Mouse (Mus musculus): Measurements from ENCODE around the gene Uggt2. TPM values are rescaled to one million over a fixed set of nuclear protein-coding genes. Genes with fewer than 3 reads are reported as not detected.

Gene Uggt2
- polyA plus RNA-seq, 1 experiment from 2014 or later: 19.2 TPM

- Histone ChIP-seq H3K4me1 (ENCODE audit: control insufficient read depth, insufficient read depth, low read depth, low read length) (peaks cover 4% of the 10 kb centered on the region), H3K4me2 (ENCODE audit: low read length) (peak overlapping the region; percentile 42), H3K27ac (ENCODE audit: low read depth, low read length) (peak overlapping the region; percentile 9), H3K36me3 (ENCODE audit: control insufficient read depth, insufficient read depth, low read length) (peaks cover 7% of the 10 kb centered on the region), H3K9ac (ENCODE audit: low read depth, low read length) (peak overlapping the region; percentile 9), H3K27me3 (replicated peaks; ENCODE audit: control insufficient read depth, insufficient read depth, low read length) (no peaks in the 10 kb centered on the region), H3K4me3 (ENCODE audit: low read length) (peak overlapping the region; percentile 15), H3K9me3 (ENCODE audit: control insufficient read depth, low read length) (no peaks in the 10 kb centered on the region)
- peak; percentile 91 for ATAC-seq
- 50% methylated on average over 23 of the region's 23 CpGs for WGBS
Observed at GRCm38 (mm10) chr14:119012607-119013431, 86.4 kb downstream of the Uggt2 start.

- WGBS: 96% methylated on average over 2 of the region's 2 CpGs
Observed at GRCm38 (mm10) chr14:119009531-119009930, 89.7 kb downstream of the Uggt2 start.

GRCm38 (mm10) chr14:119008031-119008590 lies 91.1 kb downstream of the Uggt2 start:
- Histone ChIP-seq H3K4me3 (ENCODE audit: low read length) (peak overlapping the region; percentile 45), H3K9ac (ENCODE audit: low read depth, low read length) (peak overlapping the region; percentile 42; the same call in 1 of the 2 replicates), H3K27me3 (replicated peaks; ENCODE audit: control insufficient read depth, insufficient read depth, low read length) (no peaks in the 10 kb centered on the region), H3K4me2 (ENCODE audit: low read length) (peak overlapping the region; percentile 83), H3K9me3 (ENCODE audit: control insufficient read depth, low read length) (no peaks in the 10 kb centered on the region), H3K27ac (ENCODE audit: low read depth, low read length) (peak overlapping the region; percentile 40; the same call in 1 of the 2 replicates), H3K36me3 (ENCODE audit: control insufficient read depth, insufficient read depth, low read length) (peaks cover 4% of the 10 kb centered on the region; the same call in 1 of the 2 replicates), H3K4me1 (ENCODE audit: control insufficient read depth, insufficient read depth, low read depth, low read length) (peaks cover 6% of the 10 kb centered on the region)
- 47% methylated on average over 7 of the region's 7 CpGs for WGBS
- ATAC-seq: no peak

More at GRCm38 (mm10) chr14:119009531-119009930, 89.7 kb downstream of the Uggt2 start:
- no peaks in the 10 kb centered on the region for H3K27me3 ChIP-seq (replicated peaks; ENCODE audit: control insufficient read depth, insufficient read depth, low read length)
- ATAC-seq: no peak
- no peak overlapping the region for H3K4me2 ChIP-seq (ENCODE audit: low read length)
- H3K4me1 ChIP-seq (ENCODE audit: control insufficient read depth, insufficient read depth, low read depth, low read length): peaks cover 6% of the 10 kb centered on the region
- H3K27ac ChIP-seq (ENCODE audit: low read depth, low read length): no peak overlapping the region
- H3K36me3 ChIP-seq (ENCODE audit: control insufficient read depth, insufficient read depth, low read length): peaks cover 4% of the 10 kb centered on the region; the same call in 1 of the 2 replicates
- no peak overlapping the region for H3K4me3 ChIP-seq (ENCODE audit: low read length)
- no peaks in the 10 kb centered on the region for H3K9me3 ChIP-seq (ENCODE audit: control insufficient read depth, low read length)
- no peak overlapping the region for H3K9ac ChIP-seq (ENCODE audit: low read depth, low read length)

GRCm38 (mm10) chr14:119007103-119007951 lies 91.9 kb downstream of the Uggt2 start:
- peak; percentile 99 for ATAC-seq
- 0% methylated on average over 13 of the region's 13 CpGs for WGBS
- Histone ChIP-seq H3K36me3 (ENCODE audit: control insufficient read depth, insufficient read depth, low read length) (peaks cover 4% of the 10 kb centered on the region; the same call in 1 of the 2 replicates), H3K9me3 (ENCODE audit: control insufficient read depth, low read length) (no peaks in the 10 kb centered on the region), H3K4me2 (ENCODE audit: low read length) (peak overlapping the region; percentile 83), H3K4me1 (ENCODE audit: control insufficient read depth, insufficient read depth, low read depth, low read length) (peaks cover 6% of the 10 kb centered on the region), H3K9ac (ENCODE audit: low read depth, low read length) (peak overlapping the region; percentile 42; the same call in 1 of the 2 replicates), H3K27ac (ENCODE audit: low read depth, low read length) (peak overlapping the region; percentile 69), H3K4me3 (ENCODE audit: low read length) (peak overlapping the region; percentile 45), H3K27me3 (replicated peaks; ENCODE audit: control insufficient read depth, insufficient read depth, low read length) (no peaks in the 10 kb centered on the region)

- H3K27me3 ChIP-seq (replicated peaks; ENCODE audit: control insufficient read depth, insufficient read depth, low read length): no peaks in the 10 kb centered on the region
- H3K27ac ChIP-seq (ENCODE audit: low read depth, low read length): peak overlapping the region; percentile 69
- under 1% methylated on average over 47 of the region's 49 CpGs for WGBS
- peak overlapping the region; percentile 58 for H3K9ac ChIP-seq (ENCODE audit: low read depth, low read length)
- peaks cover 9% of the 10 kb centered on the region for H3K36me3 ChIP-seq (ENCODE audit: control insufficient read depth, insufficient read depth, low read length)
- H3K4me3 ChIP-seq (ENCODE audit: low read length): peak overlapping the region; percentile 45
- H3K4me2 ChIP-seq (ENCODE audit: low read length): peak overlapping the region; percentile 83
- no peaks in the 10 kb centered on the region for H3K9me3 ChIP-seq (ENCODE audit: control insufficient read depth, low read length)
- H3K4me1 ChIP-seq (ENCODE audit: control insufficient read depth, insufficient read depth, low read depth, low read length): peaks cover 6% of the 10 kb centered on the region
- no peak for ATAC-seq
Observed at GRCm38 (mm10) chr14:119006441-119007102, 92.7 kb downstream of the Uggt2 start.

- H3K4me2 ChIP-seq (ENCODE audit: low read length): peak overlapping the region; percentile 83
- no peaks in the 10 kb centered on the region for H3K9me3 ChIP-seq (ENCODE audit: control insufficient read depth, low read length)
- H3K9ac ChIP-seq (ENCODE audit: low read depth, low read length): no peak overlapping the region
- H3K36me3 ChIP-seq (ENCODE audit: control insufficient read depth, insufficient read depth, low read length): peaks cover 12% of the 10 kb centered on the region
- ATAC-seq: no peak
- peaks cover 6% of the 10 kb centered on the region for H3K4me1 ChIP-seq (ENCODE audit: control insufficient read depth, insufficient read depth, low read depth, low read length)
- peak overlapping the region; percentile 46 for H3K27ac ChIP-seq (ENCODE audit: low read depth, low read length)
- 10% methylated on average over 5 of the region's 5 CpGs for WGBS
- no peaks in the 10 kb centered on the region for H3K27me3 ChIP-seq (replicated peaks; ENCODE audit: control insufficient read depth, insufficient read depth, low read length)
- H3K4me3 ChIP-seq (ENCODE audit: low read length): peak overlapping the region; percentile 8; the same call in 1 of the 2 replicates
Observed at GRCm38 (mm10) chr14:119005834-119006233, 93.4 kb downstream of the Uggt2 start.

GRCm38 (mm10) chr14:119003320-119003719 lies 95.9 kb downstream of the Uggt2 start:
- H3K9me3 ChIP-seq (ENCODE audit: control insufficient read depth, low read length): no peaks in the 10 kb centered on the region
- peaks cover 6% of the 10 kb centered on the region for H3K4me1 ChIP-seq (ENCODE audit: control insufficient read depth, insufficient read depth, low read depth, low read length)
- no peak overlapping the region for H3K4me2 ChIP-seq (ENCODE audit: low read length)
- no peak overlapping the region for H3K27ac ChIP-seq (ENCODE audit: low read depth, low read length)
- H3K9ac ChIP-seq (ENCODE audit: low read depth, low read length): no peak overlapping the region
- no peak overlapping the region for H3K4me3 ChIP-seq (ENCODE audit: low read length)
- ATAC-seq: no peak
- no peaks in the 10 kb centered on the region for H3K27me3 ChIP-seq (replicated peaks; ENCODE audit: control insufficient read depth, insufficient read depth, low read length)
- H3K36me3 ChIP-seq (ENCODE audit: control insufficient read depth, insufficient read depth, low read length): peaks cover 14% of the 10 kb centered on the region

- H3K4me1 ChIP-seq (ENCODE audit: control insufficient read depth, insufficient read depth, low read depth, low read length): no peaks in the 10 kb centered on the region
- 94% methylated on average over 9 of the region's 9 CpGs for WGBS
Observed at GRCm38 (mm10) chr14:118995226-118995925, 103.9 kb downstream of the Uggt2 start.

More at GRCm38 (mm10) chr14:118995226-118995925, 103.9 kb downstream of the Uggt2 start:
- no peaks in the 10 kb centered on the region for H3K27me3 ChIP-seq (replicated peaks; ENCODE audit: control insufficient read depth, insufficient read depth, low read length)
- no peak for ATAC-seq
- H3K36me3 ChIP-seq (ENCODE audit: control insufficient read depth, insufficient read depth, low read length): peaks cover 26% of the 10 kb centered on the region
- H3K9ac ChIP-seq (ENCODE audit: low read depth, low read length): no peak overlapping the region
- H3K4me2 ChIP-seq (ENCODE audit: low read length): no peak overlapping the region
- no peaks in the 10 kb centered on the region for H3K9me3 ChIP-seq (ENCODE audit: control insufficient read depth, low read length)
- H3K27ac ChIP-seq (ENCODE audit: low read depth, low read length): no peak overlapping the region
- H3K4me3 ChIP-seq (ENCODE audit: low read length): no peak overlapping the region
